ENCODE assay signal across 15 mouse cellular contexts in genomic region chr10:4965768-4966167, GRCm38 (mm10).
"Had no signal": no experiment of that assay in that cellular context is flagged by ENCODE, and none has a peak within 500 bp of the region (broad histone marks: within the 10 kb centered on the region; RNA-seq: fewer than 3 reads in every experiment).

No protein-coding gene starts in this region.

- ATAC-seq: intestine, embryonic 16.5 days; liver, embryonic 12.5 days had no signal

- H3K27me3 ChIP-seq: limb, embryonic 15.5 days; liver, embryonic 12.5 days; neural tube, embryonic 15.5 days; stomach, embryonic 15.5 days had no signal

- H3K36me3 ChIP-seq: limb, embryonic 15.5 days; liver, embryonic 12.5 days; midbrain, embryonic 10.5 days; neural tube, embryonic 15.5 days; stomach, embryonic 15.5 days had no signal

- H3K27ac ChIP-seq: limb, embryonic 15.5 days; liver, embryonic 12.5 days; midbrain, embryonic 10.5 days; neural tube, embryonic 15.5 days; stomach, embryonic 15.5 days had no signal

- DNase-seq: kidney, adult 2 months; kidney, postnatal 10 days; layer of hippocampus, postnatal 36 days; lung, embryonic 14.5 days; lung, postnatal 10 days; lung, postnatal 4 days; midbrain, embryonic 14.5 days; thymus, postnatal 36 days had no signal

- H3K4me3 ChIP-seq: limb, embryonic 15.5 days; liver, embryonic 12.5 days; midbrain, embryonic 10.5 days; myocyte; neural tube, embryonic 15.5 days; stomach, embryonic 15.5 days had no signal

- H3K9me3 ChIP-seq: limb, embryonic 15.5 days; liver, embryonic 12.5 days; midbrain, embryonic 10.5 days; neural tube, embryonic 15.5 days; stomach, embryonic 15.5 days had no signal

- H3K4me2 ChIP-seq: limb, embryonic 15.5 days; liver, embryonic 12.5 days; lung, embryonic 14.5 days; neural tube, embryonic 15.5 days; stomach, embryonic 15.5 days had no signal

- H3K4me1 ChIP-seq: limb, embryonic 15.5 days; liver, embryonic 12.5 days; midbrain, embryonic 10.5 days; neural tube, embryonic 15.5 days; stomach, embryonic 15.5 days had no signal

- H3K9ac ChIP-seq: limb, embryonic 15.5 days; liver, embryonic 12.5 days; lung, embryonic 14.5 days; neural tube, embryonic 15.5 days; stomach, embryonic 15.5 days had no signal
